Mouse (Mus musculus) midbrain, embryonic 13.5 days (tissue): ENCODE results near the gene Csf1. TPM values are rescaled to one million over a fixed set of nuclear protein-coding genes. Genes with fewer than 3 reads are reported as not detected.

Experiments used
- ATAC-seq: fragments of 200-750 bp; cut with Nextera tagmentation; 2 replicates; pipeline ENCODE4 v1.8.0; 2017; ENCODE audit warnings: mild to moderate bottlenecking, moderate TSS enrichment, moderate library complexity
- H3K27ac ChIP-seq: fragments of 300-500 bp; sonication (generic); 2 replicates; pipeline ENCODE4 v1.5.1; 2015; ENCODE audit warnings: inconsistent platforms, mild to moderate bottlenecking, moderate library complexity
- H3K27me3 ChIP-seq: fragments of 300-500 bp; sonication (generic); 2 replicates; pipeline ENCODE4 v1.6.1; 2015; ENCODE audit warnings: mild to moderate bottlenecking, inconsistent platforms
- H3K36me3 ChIP-seq: fragments of 300-500 bp; sonication (generic); 2 replicates; pipeline ENCODE4 v1.6.1; 2015; ENCODE audit warnings: mild to moderate bottlenecking, inconsistent platforms
- H3K4me1 ChIP-seq: fragments of 300-500 bp; sonication (generic); replicated peaks from 2 replicates; pipeline ENCODE4 v1.6.1; 2015; ENCODE audit warnings: inconsistent platforms
- H3K4me2 ChIP-seq: fragments of 300-500 bp; sonication (generic); replicated peaks from 2 replicates; pipeline ENCODE4 v1.6.1; 2015; ENCODE audit warnings: moderate library complexity, mild to moderate bottlenecking, inconsistent platforms
- H3K4me3 ChIP-seq: fragments of 300-500 bp; sonication (generic); replicated peaks from 2 replicates; pipeline ENCODE4 v1.5.1; 2015; ENCODE audit warnings: mild to moderate bottlenecking, inconsistent platforms
- H3K9ac ChIP-seq: fragments of 300-500 bp; sonication (generic); replicated peaks from 2 replicates; pipeline ENCODE4 v1.6.1; 2015; ENCODE audit warnings: mild to moderate bottlenecking, inconsistent platforms
- H3K9me3 ChIP-seq: fragments of 300-500 bp; sonication (generic); 2 replicates; pipeline ENCODE4 v1.6.1; 2016; ENCODE audit warnings: mild to moderate bottlenecking, inconsistent platforms
- WGBS: fragments of 180-500 bp; shearing (Covaris S2); methylation state at CpG from one replicate; pipeline ENCODE4 v1.1.7; 2015; 5-methylcytosine and 5-hydroxymethylcytosine counted together
- polyA plus RNA-seq: library from polyadenylated mRNA; unstranded; fragments of >200 nt; fragmentation: Nextera tagmentation; extraction: Ambion mirVana; gene quantifications from 2 replicates; pipeline ENCODE4 v1.2.1, GENCODE M21; 2015

Gene Csf1
- polyA plus RNA-seq, result 4.9 and 5.3 TPM in 2 replicates

GRCm38 (mm10) chr3:107759929-107760581 lies at the start of gene Csf1:
TSS of gene Csf1 (minus strand) at chr3:107760469.
- peak within 1 kb of the TSS; percentile 82 for H3K27ac ChIP-seq
- peaks cover 38% of the 10 kb centered on the region for H3K4me1 ChIP-seq
- ATAC-seq, result peak; percentile 88
- peak within 1 kb of the TSS; percentile 97 for H3K4me2 ChIP-seq
- WGBS, result under 1% methylated on average over 53 of the region's 56 CpGs
- H3K4me3 ChIP-seq, result peak within 1 kb of the TSS; percentile 65
- H3K9me3 ChIP-seq, result no peaks in the 10 kb centered on the region
- H3K36me3 ChIP-seq, result no peaks in the 10 kb centered on the region
- H3K9ac ChIP-seq, result peak within 1 kb of the TSS; percentile 82
- H3K27me3 ChIP-seq, result no peaks in the 10 kb centered on the region

DNA sequence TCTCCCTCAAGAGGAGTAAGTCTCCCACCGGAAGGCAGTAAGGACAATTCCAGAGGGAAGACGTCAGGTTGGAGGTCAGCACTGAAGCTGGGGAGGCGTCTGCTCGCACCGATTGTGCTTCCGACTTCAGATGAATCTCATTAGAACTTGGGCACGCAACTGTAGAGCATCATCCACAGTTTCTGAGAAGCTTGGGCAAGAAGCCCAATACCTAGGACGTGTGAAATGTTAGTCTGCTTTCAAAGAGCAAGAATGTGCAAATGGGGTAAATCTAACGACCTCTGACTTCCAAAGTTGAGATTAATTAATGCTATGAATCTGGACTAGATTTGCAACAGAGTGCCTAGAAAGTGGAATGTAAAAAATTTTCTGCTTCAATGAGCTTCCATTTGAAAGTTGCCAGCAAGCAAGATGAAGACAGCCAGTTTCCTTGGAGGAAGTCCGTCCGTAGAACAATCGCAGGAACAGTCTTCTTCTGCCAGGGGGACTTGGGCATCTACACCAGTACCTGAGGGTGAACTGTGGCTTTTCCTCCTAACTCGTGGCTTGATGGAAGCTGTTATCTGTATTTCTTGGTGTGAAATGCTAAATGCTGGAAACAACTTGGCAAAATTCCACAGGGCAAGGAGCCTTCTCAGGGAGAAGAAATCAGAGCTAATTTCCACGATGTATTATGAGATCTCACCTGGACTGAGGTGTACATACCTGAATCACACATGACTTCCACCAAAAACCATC lies 47.9 kb upstream of the Csf1 start:
- 0 out of 2 replicates have a peak, but pooled peaks have one; percentile 14 for ATAC-seq
- Histone ChIP-seq H3K27me3 (no peaks in the 10 kb centered on the region), H3K9me3 (no peaks in the 10 kb centered on the region), H3K9ac (no peak overlapping the region), H3K36me3 (no peaks in the 10 kb centered on the region), H3K4me1 (peaks cover 16% of the 10 kb centered on the region), H3K4me3 (no peak overlapping the region), H3K27ac (no peak overlapping the region), H3K4me2 (no peak overlapping the region)
- WGBS, result 50% methylated on average over 14 of the region's 14 CpGs

DNA sequence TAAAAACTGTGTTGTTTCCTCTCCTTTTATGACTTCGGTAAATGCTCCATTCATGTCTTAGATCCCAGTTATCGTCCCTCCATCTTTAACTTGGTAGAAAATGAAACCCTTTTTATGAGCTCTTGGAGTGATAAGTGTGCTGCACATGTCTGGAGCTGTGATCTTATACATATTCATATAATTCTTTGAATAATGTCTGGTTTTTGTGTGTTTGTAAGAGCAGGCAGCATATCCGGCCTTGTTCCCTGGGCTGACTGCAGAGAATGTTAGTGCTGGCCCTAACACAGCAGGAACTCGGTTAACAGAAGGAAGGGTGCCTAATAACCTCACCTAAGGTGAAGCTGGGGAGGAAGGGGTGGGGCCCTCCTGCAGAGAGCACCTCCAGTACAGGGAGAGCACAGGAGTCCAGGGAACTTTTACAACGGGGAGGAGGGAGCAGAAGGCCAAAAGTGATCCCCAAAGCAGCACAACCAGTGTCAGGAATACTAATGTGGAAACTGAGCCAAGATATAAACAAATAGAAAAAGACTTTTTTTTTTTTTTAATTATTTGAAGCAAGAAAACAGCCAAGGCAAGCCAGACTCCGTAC lies 47.2 kb upstream of the Csf1 start:
- Histone ChIP-seq H3K4me3 (no peak overlapping the region), H3K27ac (no peak overlapping the region), H3K9me3 (no peaks in the 10 kb centered on the region), H3K4me1 (peaks cover 16% of the 10 kb centered on the region), H3K9ac (no peak overlapping the region), H3K27me3 (no peaks in the 10 kb centered on the region), H3K36me3 (no peaks in the 10 kb centered on the region), H3K4me2 (no peak overlapping the region)
- 31% methylated on average over 6 of the region's 6 CpGs for WGBS
- no peak for ATAC-seq

GRCm38 (mm10) chr3:107806916-107807315 lies 46.6 kb upstream of the Csf1 start:
- H3K9ac ChIP-seq, result no peak overlapping the region
- no peak overlapping the region for H3K4me2 ChIP-seq
- no peaks in the 10 kb centered on the region for H3K9me3 ChIP-seq
- H3K4me1 ChIP-seq, result peaks cover 16% of the 10 kb centered on the region
- H3K36me3 ChIP-seq, result no peaks in the 10 kb centered on the region
- WGBS, result 87% methylated on average over 1 of the region's 1 CpGs
- no peak overlapping the region for H3K27ac ChIP-seq
- H3K27me3 ChIP-seq, result no peaks in the 10 kb centered on the region
- ATAC-seq, result no peak
- H3K4me3 ChIP-seq, result no peak overlapping the region

GRCm38 (mm10) chr3:107804799-107805198 lies 44.5 kb upstream of the Csf1 start:
- 89% methylated on average over 1 of the region's 1 CpGs for WGBS
- Histone ChIP-seq H3K4me1 (peaks cover 16% of the 10 kb centered on the region), H3K27me3 (no peaks in the 10 kb centered on the region), H3K36me3 (no peaks in the 10 kb centered on the region), H3K4me3 (no peak overlapping the region), H3K9ac (no peak overlapping the region), H3K4me2 (no peak overlapping the region), H3K9me3 (no peaks in the 10 kb centered on the region), H3K27ac (no peak overlapping the region)
- ATAC-seq, result no peak

DNA sequence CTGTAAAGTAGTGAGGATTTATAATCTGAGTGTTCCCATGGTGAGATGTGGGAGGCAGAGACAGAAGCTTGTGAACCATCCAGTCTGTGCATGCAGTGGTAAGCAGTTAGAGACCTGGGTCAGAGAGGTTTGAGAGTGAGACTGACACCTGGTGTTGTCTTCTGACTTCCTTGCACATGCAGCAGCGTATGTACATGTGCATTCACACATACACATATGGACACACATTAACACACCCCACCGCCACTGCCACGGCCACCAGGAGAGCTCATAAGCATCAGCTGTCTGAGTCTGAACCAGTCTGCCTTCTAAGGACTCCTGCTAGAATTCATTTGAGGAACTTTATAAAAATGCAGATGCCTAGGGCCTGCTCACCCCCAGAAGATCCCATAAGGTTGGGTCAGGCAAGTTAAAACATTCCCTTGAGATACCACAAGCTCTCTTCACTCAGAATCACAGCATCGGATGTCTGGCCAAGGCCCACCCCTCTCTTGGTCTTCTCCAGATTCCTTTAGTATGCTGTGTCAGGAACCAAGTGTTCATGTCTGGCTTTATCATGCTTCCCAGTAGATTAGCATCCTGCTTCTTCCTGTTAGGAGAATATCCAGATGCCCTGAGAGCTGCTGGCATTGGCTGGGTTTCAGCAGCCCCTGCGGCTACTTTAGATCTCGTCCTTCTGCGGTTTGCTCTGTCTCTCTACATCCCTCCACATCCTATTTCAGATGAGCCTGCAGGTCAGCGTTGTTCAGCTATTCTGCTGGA lies 42.1 kb upstream of the Csf1 start:
- Histone ChIP-seq H3K4me1 (peaks cover 4% of the 10 kb centered on the region), H3K27ac (no peak overlapping the region), H3K4me2 (no peak overlapping the region), H3K4me3 (no peak overlapping the region), H3K9me3 (no peaks in the 10 kb centered on the region), H3K27me3 (no peaks in the 10 kb centered on the region), H3K9ac (no peak overlapping the region), H3K36me3 (no peaks in the 10 kb centered on the region)
- no peak for ATAC-seq
- WGBS, result 90% methylated on average over 8 of the region's 8 CpGs

DNA sequence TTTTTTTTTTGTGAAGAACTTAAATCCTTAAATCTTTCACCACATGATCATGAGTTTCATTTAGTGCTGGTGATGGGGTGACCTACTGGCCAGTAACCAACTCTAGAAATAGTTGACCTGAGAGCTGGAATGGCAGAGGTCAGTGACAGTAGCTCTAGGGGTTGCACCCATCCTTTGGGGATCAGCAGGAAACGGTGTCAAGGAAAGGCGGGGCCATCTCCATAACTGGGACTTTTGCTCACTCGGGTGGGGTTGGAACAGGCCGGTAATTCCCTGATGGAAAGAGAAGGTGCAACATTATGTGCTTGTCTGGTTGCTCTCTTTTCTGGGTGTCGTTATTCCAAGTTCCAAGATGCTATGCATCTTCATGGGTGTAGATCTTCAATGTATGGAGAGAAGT lies 38.7 kb upstream of the Csf1 start:
- 89% methylated on average over 5 of the region's 5 CpGs for WGBS
- Histone ChIP-seq H3K27ac (no peak overlapping the region), H3K9me3 (no peaks in the 10 kb centered on the region), H3K36me3 (no peaks in the 10 kb centered on the region), H3K4me3 (no peak overlapping the region), H3K4me2 (no peak overlapping the region), H3K4me1 (peaks cover 2% of the 10 kb centered on the region), H3K9ac (no peak overlapping the region), H3K27me3 (no peaks in the 10 kb centered on the region)
- ATAC-seq, result no peak

GRCm38 (mm10) chr3:107796191-107796983 lies 36.1 kb upstream of the Csf1 start:
- Histone ChIP-seq H3K27me3 (no peaks in the 10 kb centered on the region), H3K4me2 (no peak overlapping the region), H3K36me3 (no peaks in the 10 kb centered on the region), H3K9ac (no peak overlapping the region), H3K4me3 (no peak overlapping the region), H3K9me3 (no peaks in the 10 kb centered on the region), H3K4me1 (peaks cover 14% of the 10 kb centered on the region), H3K27ac (no peak overlapping the region)
- 84% methylated on average over 8 of the region's 8 CpGs for WGBS
- ATAC-seq, result no peak

DNA sequence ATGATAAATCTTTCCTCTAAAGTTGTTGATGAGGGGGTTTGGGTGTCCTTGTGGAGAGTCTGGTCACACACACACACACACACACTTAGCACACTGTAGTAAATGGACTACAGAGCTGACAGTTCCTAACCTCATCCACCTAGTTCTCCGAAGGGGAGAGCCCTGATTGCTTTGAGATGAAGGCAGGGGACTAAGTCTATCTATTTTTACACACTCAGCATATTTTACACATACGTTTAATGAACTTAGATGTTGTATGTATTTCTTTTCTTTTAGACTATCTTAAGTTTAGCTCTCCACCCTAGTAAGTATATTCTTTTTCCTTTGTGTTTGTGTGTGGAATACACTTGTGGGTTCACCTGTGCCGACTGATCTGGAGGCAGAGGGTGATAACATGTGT lies 34.6 kb upstream of the Csf1 start:
- ATAC-seq, result no peak
- H3K4me1 ChIP-seq, result peaks cover 14% of the 10 kb centered on the region
- H3K4me2 ChIP-seq, result no peak overlapping the region
- no peaks in the 10 kb centered on the region for H3K36me3 ChIP-seq
- no peak overlapping the region for H3K4me3 ChIP-seq
- H3K9ac ChIP-seq, result no peak overlapping the region
- WGBS, result 97% methylated on average over 3 of the region's 3 CpGs
- H3K27ac ChIP-seq, result no peak overlapping the region
- H3K27me3 ChIP-seq, result no peaks in the 10 kb centered on the region
- no peaks in the 10 kb centered on the region for H3K9me3 ChIP-seq

GRCm38 (mm10) chr3:107793300-107794201 lies 33.3 kb upstream of the Csf1 start:
- no peaks in the 10 kb centered on the region for H3K27me3 ChIP-seq
- no peaks in the 10 kb centered on the region for H3K36me3 ChIP-seq
- H3K27ac ChIP-seq, result peak overlapping the region; percentile 41
- H3K9me3 ChIP-seq, result no peaks in the 10 kb centered on the region
- 0 out of 2 replicates have a peak overlapping the region, but pooled peaks have one; percentile 16 for H3K9ac ChIP-seq
- H3K4me3 ChIP-seq, result no peak overlapping the region
- 11% methylated on average over 10 of the region's 10 CpGs for WGBS
- peaks cover 14% of the 10 kb centered on the region for H3K4me1 ChIP-seq
- H3K4me2 ChIP-seq, result peak overlapping the region; percentile 4; the same call in 1 of the 2 replicates
- ATAC-seq, result peak; percentile 76
